Mouse (Mus musculus): ENCODE results near the gene Ywhae.

DNA sequence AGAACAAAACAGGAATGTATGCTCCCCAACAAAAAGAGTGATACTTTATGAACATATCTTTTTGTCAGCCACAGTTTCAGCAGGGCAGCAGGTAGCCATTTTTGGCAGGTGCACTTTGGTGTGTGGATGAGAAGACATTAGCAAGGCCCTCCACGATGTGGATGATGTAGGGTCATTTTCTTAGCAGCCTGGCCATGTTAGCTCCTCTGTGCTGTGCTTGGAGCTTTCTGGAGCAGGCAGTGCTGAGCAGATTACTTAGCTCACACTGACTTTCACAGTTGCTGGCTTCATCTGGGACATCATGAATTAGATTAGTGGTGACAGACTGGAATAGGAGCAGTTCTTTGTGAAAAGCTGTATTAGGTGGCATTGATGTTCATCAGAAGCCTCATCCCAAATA is 42.7 kb upstream of the Ywhae start:
- TF ChIP-seq CTCF (IDR thresholded peaks at IDR 0.05; ENCODE audit: extremely low read depth, insufficient read length, insufficient replicate concordance, low read depth, low read length) (no peak), POLR2A (IDR thresholded peaks at IDR 0.05; ENCODE audit: low read depth, low read length) (no peak)

Measured in small intestine, adult 2 months (tissue).